Mouse (Mus musculus): ENCODE measurements at regions not wholly inside any gene's neighbourhood (a gene's known extent, or its start where the extent isn't known, plus 50 kb on each side); places are given as distances from the start of the nearest gene placed in this dataset.
A peak's percentile ranks its signal among the peaks of the same experiment; 100 is the strongest.

DNA sequence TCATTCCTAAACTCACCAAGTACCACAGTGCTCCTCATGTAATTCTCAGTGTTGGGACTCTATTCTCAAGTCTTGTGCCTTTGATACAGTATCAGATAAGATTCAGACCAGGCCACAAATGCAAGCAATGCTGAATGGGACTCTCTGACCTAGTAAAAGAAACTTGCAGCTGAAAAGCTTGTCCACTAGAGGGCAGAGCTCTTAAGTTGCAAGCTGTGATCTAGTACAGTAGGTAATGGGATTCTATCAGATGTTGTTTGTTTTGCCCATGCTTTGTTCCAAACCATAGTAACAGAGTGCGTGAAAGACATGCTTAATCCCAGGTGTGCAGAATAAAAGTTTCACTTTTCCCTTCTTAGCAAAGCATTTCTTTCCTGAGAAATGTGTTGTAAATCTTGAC lies 383.2 kb upstream of the Chrm2 start:
- peak; percentile 2 for DNase-seq (ENCODE audit: low read depth, low spot score)

DNA sequence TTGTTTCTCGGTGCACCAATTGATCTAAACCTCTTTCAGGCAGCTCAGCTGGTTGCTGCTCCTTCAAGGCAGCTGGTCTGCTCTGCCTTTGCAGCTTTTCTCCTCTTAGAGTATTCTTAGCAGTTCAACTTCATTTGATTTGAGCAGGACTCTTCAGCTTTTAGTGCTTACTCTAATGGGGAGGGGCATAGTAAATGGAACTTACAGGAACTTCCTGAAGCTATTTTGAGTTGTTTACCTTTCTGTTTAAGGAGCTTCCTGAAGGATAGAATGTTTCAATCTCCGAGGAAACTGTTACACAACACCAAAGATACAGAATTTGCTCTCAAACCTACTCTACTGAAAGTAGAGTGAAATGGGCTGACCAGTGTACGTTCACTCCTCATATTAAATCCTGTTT lies 385.8 kb upstream of the Chrm2 start:
- DNase-seq (ENCODE audit: low read depth, low spot score) = no peak

DNA sequence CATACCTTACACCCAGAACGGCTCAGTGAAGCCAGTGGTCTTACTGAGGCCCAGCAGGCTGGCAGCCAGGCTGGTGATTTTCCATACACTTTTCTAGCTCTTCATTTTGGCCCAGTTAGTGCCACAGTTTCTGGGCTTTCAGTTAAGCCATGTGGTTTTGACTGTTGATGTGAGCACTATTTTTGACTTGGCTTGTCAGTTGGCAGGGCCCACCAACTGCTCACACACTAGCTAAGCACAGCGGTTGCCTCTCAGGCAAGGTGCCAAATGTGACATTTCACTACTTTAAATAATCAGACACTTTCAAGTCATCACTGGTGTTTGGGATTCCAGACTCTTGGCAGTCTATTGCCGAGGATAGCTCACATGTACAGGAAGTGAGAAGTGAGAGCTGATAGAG lies 399.0 kb upstream of the Chrm2 start:
- DNase-seq (ENCODE audit: low read depth, low spot score) = no peak

DNA sequence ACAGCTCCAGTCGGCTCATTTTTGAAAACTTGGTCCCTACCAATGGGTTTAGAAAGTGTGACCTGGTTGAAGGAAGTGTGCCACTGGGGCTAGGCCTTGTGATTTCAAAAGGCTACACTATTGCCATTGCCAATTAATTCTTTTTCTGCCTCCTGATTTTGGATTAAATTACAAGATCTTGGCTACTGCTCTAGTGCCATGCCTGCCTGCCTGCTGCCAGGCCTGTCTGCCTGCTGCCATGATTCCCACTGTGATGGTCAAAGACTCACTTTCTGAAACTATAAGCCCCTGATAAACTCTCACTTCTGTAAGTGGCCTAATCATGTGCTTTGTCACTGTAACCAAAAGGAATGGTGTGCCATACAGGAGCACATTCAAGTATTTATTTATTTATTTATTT lies 400.4 kb upstream of the Mtpn start:
- DNase-seq (ENCODE audit: low read depth, low spot score) = no peak

DNA sequence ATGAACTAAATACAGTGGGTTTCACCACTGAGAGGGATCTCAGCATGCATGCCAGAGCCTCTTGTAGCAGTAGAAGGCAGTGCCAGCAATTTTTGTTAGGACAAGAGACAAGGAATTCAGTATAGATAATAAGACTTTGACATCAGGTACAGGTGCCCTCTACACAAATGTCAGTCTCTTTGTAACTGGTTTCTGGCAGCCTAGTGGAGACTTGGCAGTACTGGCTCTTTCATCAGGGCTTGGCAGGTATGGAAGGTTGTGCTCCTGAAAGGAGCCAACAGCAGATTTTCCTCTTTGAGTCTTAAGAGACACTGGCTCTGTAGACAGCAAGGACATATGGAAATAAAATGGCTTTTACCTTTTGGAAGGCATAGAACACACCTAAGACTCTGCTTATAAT lies 384.5 kb upstream of the Mtpn start:
- DNase-seq (ENCODE audit: low read depth, low spot score) = no peak

DNA sequence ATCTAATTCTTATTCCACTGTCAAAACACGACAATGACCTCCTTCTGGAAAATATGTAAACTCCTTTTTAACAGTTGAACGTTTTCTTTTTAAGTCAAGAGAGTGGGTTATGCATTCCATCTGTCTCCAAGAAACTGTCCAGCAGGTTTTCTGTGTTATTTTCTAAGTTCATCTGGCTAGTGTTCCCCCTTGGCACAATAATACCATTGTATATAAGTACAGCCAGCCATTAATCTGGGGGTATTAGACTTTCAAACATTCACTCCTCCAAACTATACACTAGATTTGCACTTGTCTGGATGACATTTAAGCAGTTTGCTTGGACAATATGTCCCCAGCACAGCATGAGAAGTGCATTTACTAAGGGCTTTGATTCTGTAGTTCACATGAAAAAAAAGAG lies 358.3 kb upstream of the Mtpn start:
- DNase-seq (ENCODE audit: low read depth, low spot score) = no peak

DNA sequence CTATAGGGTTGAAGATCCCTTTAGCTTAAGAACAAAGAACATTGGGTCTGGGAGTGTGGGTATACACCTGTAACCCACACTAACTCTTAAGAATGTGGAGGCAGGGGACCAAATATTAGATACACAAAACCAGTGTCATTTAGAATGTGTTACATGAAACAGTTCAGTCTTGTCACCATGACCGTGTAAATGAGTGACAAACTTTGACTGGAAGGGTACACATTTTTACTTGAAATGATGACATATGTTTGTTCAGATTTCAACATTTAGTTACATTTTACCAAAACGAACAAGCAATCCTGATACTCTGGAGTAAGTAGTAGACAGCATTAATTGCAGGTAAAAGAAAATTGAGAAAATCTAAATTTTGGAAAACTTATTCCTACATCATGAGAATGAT lies 356.0 kb upstream of the Mtpn start:
- no peak for DNase-seq (ENCODE audit: low read depth, low spot score)

DNA sequence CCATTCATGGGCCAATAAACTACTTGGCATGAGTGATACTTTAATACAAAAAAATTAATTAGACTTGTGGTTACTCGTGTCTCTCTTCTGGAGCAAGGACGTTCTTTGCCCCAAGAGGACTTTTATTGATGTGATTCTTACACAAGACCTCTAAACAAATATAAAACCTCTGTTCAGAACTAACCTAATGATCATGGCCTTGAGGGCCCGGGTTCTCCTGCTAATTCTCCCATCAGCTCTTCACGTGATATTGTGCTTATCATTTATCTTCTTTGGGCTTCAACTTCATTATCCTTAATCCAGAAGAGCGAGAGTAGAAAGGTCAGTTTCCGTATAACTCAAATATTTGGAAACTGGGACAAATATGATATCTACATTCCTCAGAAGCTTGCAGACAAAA lies 335.0 kb upstream of the Mtpn start:
- no peak for DNase-seq (ENCODE audit: low read depth, low spot score)

DNA sequence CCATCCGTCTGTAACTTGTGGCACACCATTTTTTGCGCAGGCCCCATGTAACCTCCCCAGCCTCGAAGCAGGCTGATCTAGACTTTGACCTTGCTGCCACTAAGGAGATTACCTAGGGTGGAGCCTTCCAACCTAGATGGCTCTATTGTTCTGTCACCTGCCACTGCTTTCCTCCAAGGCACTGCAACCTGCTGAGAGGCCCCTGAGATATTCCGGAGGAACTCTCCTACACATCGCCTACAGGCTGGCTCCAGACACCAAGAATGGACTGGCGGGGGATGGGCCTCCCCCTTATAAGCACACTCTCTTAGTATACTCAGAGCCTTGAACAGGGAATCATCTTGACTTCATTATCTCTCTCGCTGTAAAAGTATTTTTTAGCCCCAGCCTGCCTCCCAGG lies 331.7 kb upstream of the Mtpn start:
- DNase-seq (ENCODE audit: low read depth, low spot score) = no peak

DNA sequence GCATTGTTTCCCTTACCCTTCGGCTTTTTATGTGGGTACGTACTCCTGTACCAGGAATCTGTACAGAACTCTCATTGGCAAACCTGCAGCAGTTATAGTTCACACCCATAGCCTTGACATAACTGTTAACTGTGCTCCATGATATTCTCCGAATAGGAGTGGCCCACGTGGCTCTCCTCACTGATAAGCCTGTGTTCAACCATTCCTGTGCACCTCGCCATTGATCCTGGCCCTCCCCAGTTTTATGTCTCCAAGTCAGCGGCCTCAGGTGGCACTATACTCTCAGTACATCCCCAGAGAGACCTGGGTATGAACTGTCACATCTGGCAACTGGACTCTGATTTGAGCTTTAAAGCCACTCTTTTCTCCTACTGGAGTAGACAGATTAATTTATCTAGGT lies 324.5 kb upstream of the Mtpn start:
- DNase-seq (ENCODE audit: low read depth, low spot score) = no peak

DNA sequence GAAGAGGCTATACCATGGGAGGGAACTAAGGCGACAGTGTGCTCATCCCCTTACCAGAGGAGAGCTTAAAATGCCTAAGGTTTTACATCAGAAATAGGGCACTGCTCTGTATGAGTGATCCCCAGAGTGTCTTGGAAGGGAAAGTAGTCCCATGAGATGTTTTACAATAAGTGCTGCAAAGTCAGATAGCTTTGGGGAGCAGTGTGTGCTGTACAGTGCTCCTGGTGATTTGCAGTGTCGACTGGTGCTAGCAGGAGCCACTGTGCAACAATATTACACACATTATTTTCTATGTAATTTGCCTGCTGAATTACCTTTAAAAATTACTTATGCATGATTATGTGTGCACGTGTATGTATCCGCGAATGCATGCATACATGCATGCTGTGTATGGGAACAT lies 314.3 kb upstream of the Mtpn start:
- no peak for DNase-seq (ENCODE audit: low read depth, low spot score)

DNA sequence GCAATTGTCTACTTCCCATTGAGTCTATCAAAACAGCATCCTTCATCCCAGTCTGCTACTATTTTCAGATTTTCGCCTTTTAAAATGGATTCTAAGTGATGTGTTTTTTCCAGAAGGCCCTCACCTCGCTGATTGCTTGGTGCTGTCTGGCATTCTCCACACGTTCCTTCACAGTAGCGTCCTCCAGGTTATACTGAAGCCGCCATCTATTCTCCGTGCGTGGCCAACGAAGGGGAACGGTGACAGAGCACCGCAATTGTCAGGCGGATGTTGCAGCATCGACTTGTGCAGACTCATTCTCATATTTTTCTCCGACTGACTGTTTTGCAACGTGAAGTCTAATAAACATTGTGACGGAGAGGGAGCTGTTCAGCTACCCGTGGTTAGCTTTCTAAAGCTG lies 277.0 kb upstream of the Mtpn start:
- DNase-seq (ENCODE audit: low read depth, low spot score) = no peak

DNA sequence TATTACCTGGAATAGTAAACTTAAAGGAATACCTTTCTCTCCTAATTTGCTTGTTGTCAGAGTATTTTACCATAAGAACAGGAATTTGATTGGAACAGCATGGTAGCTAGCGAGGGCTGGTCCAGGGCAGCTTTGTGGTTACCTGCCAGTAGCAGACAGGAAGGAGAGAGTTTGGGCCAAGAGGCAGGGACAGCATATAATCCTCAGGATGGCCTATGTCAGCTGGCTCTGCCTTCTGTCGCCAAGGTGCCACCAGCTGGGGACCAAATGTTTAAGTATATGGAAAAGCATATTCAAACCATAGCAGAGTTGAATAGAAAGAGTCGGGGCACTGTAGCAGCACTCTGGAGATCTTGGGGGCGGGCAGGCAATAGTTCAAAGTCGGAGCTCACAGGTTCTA lies 274.8 kb upstream of the Mtpn start:
- DNase-seq (ENCODE audit: low read depth, low spot score) = no peak

DNA sequence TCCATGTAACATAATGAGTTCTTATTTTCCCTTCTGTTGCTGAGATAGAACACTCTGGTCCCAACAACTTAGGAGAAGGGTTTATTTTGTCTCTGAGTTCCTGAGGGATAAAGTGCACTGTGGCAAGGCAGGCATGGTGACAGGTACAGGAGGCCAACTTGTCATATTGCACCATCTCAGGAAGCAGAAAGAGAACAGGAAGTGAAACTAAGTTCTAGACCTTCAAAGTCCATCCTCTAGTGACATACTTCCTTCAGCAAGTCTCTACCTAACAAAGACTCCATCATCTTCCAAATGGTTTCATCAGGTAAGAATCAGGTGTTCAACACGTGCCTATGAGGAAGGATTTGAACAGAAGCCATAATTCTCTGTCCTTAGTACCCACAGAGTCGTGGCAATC lies 266.1 kb upstream of the Mtpn start:
- DNase-seq (ENCODE audit: low read depth, low spot score) = peak; percentile 2

DNA sequence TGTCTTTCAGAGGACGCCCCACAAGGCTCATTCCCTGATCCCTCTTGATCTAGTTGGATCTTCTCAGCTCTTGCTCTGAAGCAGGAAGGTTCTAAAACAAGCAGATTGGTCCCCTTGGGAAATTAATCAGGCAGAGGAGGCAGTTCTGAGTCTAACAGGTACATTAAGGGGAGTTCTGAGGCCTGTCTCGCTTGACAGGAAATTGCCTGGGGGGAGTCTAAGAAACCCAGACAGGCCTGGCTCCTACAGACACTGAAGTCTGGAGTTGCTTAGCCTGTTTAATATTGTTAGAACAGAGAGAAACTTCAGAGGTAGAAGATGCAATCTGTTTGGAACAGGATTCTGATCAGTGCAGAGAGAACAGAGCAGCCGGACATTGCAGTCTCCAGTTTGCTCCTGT lies 264.4 kb upstream of the Mtpn start:
- no peak for DNase-seq (ENCODE audit: low read depth, low spot score)

DNA sequence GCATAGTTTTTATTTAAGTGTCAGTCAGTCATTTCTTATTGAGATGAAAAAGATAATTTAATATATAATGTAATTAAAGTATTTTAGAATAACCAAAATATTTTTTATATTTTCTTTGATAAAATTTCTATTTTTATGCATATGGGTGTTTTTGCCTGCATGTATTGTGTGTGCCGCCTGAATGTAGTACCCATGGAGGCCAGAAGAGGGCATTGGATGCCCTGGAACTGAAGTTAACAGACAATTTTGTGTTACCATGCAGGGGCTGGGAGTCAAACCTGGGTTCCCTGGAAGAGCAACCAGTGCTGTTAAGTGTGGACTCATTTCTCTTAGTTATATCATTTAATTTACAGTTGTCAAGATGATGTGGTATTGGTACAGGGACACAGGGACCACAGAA lies 240.0 kb upstream of the Mtpn start:
- DNase-seq (ENCODE audit: low read depth, low spot score) = peak; percentile 2

DNA sequence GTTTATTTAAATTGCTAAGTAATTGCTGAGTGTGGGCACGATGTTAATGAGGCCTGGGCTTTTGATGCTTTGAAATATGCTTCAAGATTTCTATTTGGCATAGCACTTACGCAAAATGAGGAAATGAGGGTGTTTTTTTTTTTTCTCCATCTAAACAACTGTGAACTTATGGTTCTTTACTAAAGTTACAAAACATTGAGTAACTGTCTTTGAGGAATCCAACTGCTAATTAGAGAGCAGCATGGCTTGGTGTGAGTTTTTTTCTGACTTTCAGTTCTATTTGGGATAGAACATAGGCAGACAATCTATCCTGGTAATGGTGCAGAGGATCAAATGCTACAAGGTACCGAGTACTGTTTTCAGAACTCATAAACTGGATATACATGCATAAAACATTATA lies 231.2 kb upstream of the Mtpn start:
- no peak for DNase-seq (ENCODE audit: low read depth, low spot score)

DNA sequence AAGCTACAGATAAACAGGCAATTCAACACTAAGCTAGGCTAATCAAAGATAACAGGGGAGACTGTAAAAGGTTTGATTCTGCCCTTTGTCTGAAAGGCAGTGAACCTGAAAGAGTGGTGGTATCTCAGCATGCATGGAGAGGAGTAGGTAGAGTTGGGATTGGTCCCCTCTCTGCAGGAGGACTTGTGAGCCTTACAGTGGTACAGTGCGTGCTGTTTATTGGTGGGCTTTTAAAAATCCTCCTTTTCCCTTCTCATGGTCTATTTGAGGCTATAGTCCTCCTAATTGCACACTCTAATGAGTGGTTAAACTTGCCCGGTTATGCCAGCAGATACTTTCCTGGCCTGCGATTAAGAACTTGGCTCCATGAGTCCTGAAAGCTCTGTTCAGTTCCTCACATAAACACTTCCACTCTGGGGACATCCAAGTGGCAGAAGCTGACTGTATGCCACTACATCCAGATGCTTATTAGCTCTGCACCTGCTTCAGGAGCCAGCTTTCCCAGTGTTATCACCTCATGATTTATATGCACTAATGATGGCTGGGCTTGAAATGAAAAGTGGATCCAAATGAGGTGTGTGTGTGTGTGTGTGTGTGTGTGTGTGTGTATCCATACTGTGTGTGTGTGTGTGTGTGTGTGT lies 220.0 kb upstream of the Mtpn start:
- DNase-seq (ENCODE audit: low read depth, low spot score) = no peak

DNA sequence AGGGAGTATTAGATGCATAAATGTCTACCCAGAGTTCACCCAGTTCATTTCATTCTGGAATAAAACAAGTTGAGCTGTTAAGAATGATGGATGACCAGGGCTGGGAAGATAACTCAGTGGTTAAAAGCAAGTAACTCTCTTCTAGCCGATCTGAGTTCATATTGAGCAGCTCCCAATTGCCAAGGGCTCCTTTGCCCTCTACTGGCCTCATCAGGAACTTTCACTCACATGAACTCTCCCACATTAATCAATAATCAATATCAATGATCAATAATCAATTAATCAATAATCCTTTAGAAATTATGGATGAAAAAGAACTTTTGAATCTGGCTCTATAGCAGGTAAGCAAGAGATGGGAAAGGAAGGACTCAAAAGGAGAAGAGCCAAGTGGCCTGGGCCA lies 206.3 kb upstream of the Mtpn start:
- DNase-seq (ENCODE audit: low read depth, low spot score) = no peak

DNA sequence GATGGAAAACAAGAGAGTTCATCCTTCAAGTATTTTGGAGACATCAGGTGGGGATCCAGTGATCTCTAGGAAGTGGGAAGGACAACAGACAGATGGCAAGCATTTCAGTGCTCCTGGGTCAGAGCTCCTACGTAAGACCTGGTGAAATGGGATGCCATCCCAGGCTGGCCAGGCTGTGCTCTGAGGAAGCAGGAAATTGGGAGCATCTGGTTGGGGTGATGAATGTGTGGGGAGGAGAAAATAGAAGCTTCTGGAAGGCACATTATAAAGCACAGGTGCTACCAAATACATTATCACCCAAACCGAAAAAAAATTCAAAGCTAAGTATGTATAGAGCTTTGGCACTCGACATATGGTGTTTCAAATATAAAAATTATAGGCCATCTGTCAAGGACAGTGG lies 165.9 kb upstream of the Mtpn start:
- no peak for DNase-seq (ENCODE audit: low read depth, low spot score)

DNA sequence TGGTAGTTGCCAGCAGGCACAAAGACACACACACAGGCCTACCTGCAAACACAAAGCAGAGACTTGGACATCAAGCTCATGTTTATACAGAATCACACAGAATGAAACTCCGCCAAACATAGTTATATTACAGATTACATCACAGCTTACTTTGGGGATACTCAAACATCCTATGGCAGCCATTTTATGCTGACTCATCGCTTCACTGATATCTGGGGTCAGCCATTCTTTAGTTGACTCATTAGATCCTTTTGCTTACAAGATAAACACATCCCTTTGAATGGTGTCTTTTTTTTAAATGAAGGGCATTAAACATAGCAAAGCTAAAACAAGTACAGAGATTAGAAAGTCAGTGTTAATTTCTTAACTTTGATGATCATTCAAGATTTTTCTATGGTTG lies 127.4 kb upstream of the Mtpn start:
- no peak for DNase-seq (ENCODE audit: low read depth, low spot score)

DNA sequence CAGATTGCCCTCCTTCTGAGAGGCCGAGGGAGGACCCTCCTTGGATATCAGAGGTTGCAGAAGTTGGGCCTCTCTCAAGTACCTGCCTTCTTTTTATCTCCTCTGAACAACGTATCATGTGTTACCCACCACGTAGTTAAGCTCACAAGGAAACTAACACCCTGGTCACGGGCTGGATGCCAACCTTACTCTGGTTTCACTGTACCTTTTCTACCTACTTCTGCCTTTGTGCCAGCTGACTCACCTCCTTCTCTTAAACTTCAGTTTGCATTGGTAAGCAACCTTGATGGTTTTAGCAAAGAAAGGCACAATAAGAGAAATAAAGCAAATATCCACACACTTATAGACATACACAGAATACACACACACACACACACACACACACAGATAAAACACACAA lies 111.7 kb upstream of the Mtpn start:
- no peak for DNase-seq (ENCODE audit: low read depth, low spot score)

DNA sequence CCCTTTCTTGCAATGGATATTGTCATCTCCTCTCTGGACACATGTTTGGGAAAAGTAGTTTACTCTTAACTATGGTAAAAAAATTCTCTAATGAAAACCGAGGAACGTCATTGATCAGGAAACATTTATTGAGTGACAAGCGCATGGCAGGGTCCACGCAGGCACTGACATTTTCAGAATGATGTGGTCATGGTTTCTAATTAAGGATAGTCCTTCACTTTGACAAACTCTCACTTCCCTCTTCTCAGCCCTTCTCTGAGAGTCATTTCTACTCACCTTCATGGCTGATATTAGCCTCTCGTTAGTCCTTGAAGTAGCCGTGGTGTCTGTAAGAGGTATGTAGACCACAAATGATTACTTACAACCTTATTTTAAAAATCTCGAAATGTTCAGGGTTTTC lies 105.5 kb upstream of the Mtpn start:
- peak; percentile 21 for DNase-seq (ENCODE audit: low read depth, low spot score)

DNA sequence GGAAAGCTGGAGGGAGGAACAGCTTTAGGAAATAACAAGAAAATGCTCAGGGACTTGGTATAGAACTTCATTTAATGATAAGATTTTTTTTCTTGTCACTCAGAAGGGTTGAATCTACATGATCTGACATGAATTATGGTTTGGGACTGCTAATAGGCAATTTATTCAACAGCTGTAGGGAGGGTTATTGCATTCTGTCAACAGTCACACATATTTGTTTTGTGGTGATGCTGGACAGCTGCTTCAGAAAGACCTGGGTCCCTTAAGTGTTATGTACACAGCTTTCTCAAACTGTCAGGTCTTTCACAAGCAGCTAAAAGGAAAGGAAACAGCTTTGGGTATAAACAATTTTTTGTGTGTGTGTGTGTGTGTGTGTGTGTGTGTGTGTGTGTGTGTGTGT lies 101.0 kb upstream of the Mtpn start:
- DNase-seq (ENCODE audit: low read depth, low spot score) = no peak

DNA sequence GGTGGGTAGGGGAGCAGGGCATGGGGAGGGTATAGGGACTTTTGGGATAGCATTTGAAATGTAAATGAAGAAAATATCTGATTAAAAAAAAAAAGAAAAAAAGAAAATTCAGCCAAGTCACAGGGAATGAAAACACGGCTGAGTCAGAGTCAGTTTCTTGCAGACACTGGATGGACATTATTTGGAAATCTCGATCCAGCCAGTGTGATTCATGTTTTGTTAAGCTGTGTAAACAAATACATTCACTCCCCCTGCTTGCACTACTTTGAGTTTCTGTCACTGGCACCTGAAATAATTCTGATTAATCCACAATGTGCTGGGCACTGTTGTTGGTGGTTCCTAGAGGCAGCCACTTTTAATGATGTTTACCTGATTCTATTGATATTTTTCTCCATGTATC lies 68.6 kb upstream of the Mtpn start:
- no peak for DNase-seq (ENCODE audit: low read depth, low spot score)
